Mouse (Mus musculus) CH12.LX (cell line): ENCODE results near the gene Tnnt2. TPM values are rescaled to one million over a fixed set of nuclear protein-coding genes. Genes with fewer than 3 reads are reported as not detected.

Experiments
- DNase-seq: peaks from one replicate; pipeline ENCODE4 v3.0.0-alpha.2; 2013; ENCODE audit errors: extremely low read depth
- H3K27ac ChIP-seq: 2 replicates; pipeline ENCODE4 v1.5.1; 2012; ENCODE audit warnings: low read depth, mild to moderate bottlenecking, control low read depth, moderate library complexity; ENCODE audit not compliant: insufficient read depth
- H3K27me3 ChIP-seq: replicated peaks from 2 replicates; pipeline ENCODE3; 2012; ENCODE audit warnings: inconsistent platforms
- H3K36me3 ChIP-seq, 2 experiments: replicated peaks in 1 of 2; 2 replicates each; pipeline versions ENCODE3 to v1.6.1; 2012; ENCODE audit warnings: inconsistent platforms in 1 of 2, low read length in 1 of 2, mild to moderate bottlenecking in 1 of 2, mixed read lengths in 1 of 2, moderate library complexity in 1 of 2; ENCODE audit not compliant: control insufficient read depth in 1 of 2, insufficient read depth in 1 of 2
- H3K4me1 ChIP-seq, 2 experiments: 2 replicates each; pipeline ENCODE4 v1.6.1; 2012; ENCODE audit warnings: inconsistent platforms in 1 of 2, moderate library complexity in 1 of 2; ENCODE audit not compliant: insufficient read depth in 2 of 2, control insufficient read depth in 1 of 2
- H3K4me2 ChIP-seq: 2 replicates; pipeline ENCODE4 v1.6.1; 2012; ENCODE audit warnings: low read depth, mild to moderate bottlenecking, control low read depth; ENCODE audit not compliant: poor library complexity, insufficient read depth, severe bottlenecking
- H3K4me3 ChIP-seq, 3 experiments: fragments of 150-350 bp in 1 of 3; sonication (generic) in 1 of 3; replicated peaks in 1 of 3; 2 replicates each; pipeline versions ENCODE3 to v1.5.1; 2011 to 2012; ENCODE audit warnings: low read depth in 2 of 3, low read length in 2 of 3, mild to moderate bottlenecking in 2 of 3, moderate library complexity in 2 of 3, control low read depth in 1 of 3, improper control_type of control experiment in 1 of 3, inconsistent platforms in 1 of 3, mixed read lengths in 1 of 3; ENCODE audit not compliant: poor library complexity in 1 of 3
- H3K79me2 ChIP-seq: replicated peaks from 2 replicates; pipeline ENCODE4 v1.6.1; 2012; ENCODE audit warnings: mild to moderate bottlenecking, moderate library complexity; ENCODE audit not compliant: control insufficient read depth, poor library complexity, insufficient read depth, severe bottlenecking; ENCODE audit errors: extremely low read depth
- H3K9ac ChIP-seq: 2 replicates; pipeline ENCODE4 v1.6.1; 2012; ENCODE audit warnings: low read depth, mild to moderate bottlenecking, control low read depth, moderate library complexity; ENCODE audit not compliant: insufficient read depth
- H3K9me3 ChIP-seq: replicated peaks from 2 replicates; pipeline ENCODE3; 2012; ENCODE audit warnings: low read length, inconsistent platforms, mixed read lengths
- BHLHE40 ChIP-seq: IDR thresholded peaks from 2 replicates; pipeline ENCODE4 v1.6.1; 2011; ENCODE audit warnings: mild to moderate bottlenecking, low read depth, low read length, improper control_type of control experiment
- CHD1 ChIP-seq: IDR thresholded peaks from 2 replicates; pipeline ENCODE4 v1.6.1; 2012; ENCODE audit warnings: low read depth, low read length, improper control_type of control experiment, inconsistent platforms
- CHD2 ChIP-seq: IDR thresholded peaks from 2 replicates; pipeline ENCODE4 v1.6.1; 2011; ENCODE audit warnings: low read length, improper control_type of control experiment
- CTCF ChIP-seq, 2 experiments: IDR thresholded peaks in 1 of 2; conservative IDR thresholded peaks in 1 of 2; 2 replicates each; pipeline ENCODE4 v1.5.1; 2011 to 2012; ENCODE audit warnings: low read depth in 2 of 2, low read length in 2 of 2, improper control_type of control experiment in 1 of 2, inconsistent platforms in 1 of 2, mild to moderate bottlenecking in 1 of 2, moderate library complexity in 1 of 2
- EP300 ChIP-seq: IDR thresholded peaks from 2 replicates; pipeline ENCODE4 v1.6.1; 2011; ENCODE audit warnings: low read length, improper control_type of control experiment
- ETS1 ChIP-seq: conservative IDR thresholded peaks from 2 replicates; pipeline ENCODE4 v1.6.1; 2012; ENCODE audit warnings: low read depth, mild to moderate bottlenecking, inconsistent platforms, low read length, improper control_type of control experiment, moderate library complexity
- GABPA ChIP-seq: IDR thresholded peaks from 2 replicates; pipeline ENCODE4 v1.6.1; 2012; ENCODE audit warnings: low read depth, low read length, improper control_type of control experiment, inconsistent platforms; ENCODE audit not compliant: insufficient replicate concordance
- JUND ChIP-seq: conservative IDR thresholded peaks from 2 replicates; pipeline ENCODE4 v1.6.1; 2011; ENCODE audit warnings: low read depth, low read length, improper control_type of control experiment
- KAT2A ChIP-seq: IDR thresholded peaks from 2 replicates; pipeline ENCODE4 v1.6.1; 2012; ENCODE audit warnings: low read length, improper control_type of control experiment, inconsistent platforms; ENCODE audit not compliant: insufficient replicate concordance
- MAX ChIP-seq: IDR thresholded peaks from 2 replicates; pipeline ENCODE4 v1.6.1; 2011; ENCODE audit warnings: low read length, improper control_type of control experiment
- MAZ ChIP-seq: IDR thresholded peaks from 2 replicates; pipeline ENCODE4 v1.6.1; 2012; ENCODE audit warnings: low read depth, mild to moderate bottlenecking, inconsistent platforms, low read length, improper control_type of control experiment, moderate library complexity
- MXI1 ChIP-seq: IDR thresholded peaks from 2 replicates; pipeline ENCODE4 v1.6.1; 2011; ENCODE audit warnings: mild to moderate bottlenecking, low read depth, low read length, improper control_type of control experiment
- MYC ChIP-seq: IDR thresholded peaks from 2 replicates; pipeline ENCODE4 v1.6.1; 2011; ENCODE audit warnings: low read depth, mild to moderate bottlenecking, improper control_type of control experiment, low read length
- NRF1 ChIP-seq: IDR thresholded peaks from 2 replicates; pipeline ENCODE4 v1.6.1; 2014; ENCODE audit warnings: low read depth, mild to moderate bottlenecking, inconsistent platforms, low read length, improper control_type of control experiment, moderate library complexity
- PAX5 ChIP-seq: IDR thresholded peaks from 2 replicates; pipeline ENCODE4 v1.6.1; 2012; ENCODE audit warnings: low read length, inconsistent platforms, mixed read lengths
- POLR2A ChIP-seq: IDR thresholded peaks from 2 replicates; pipeline ENCODE4 v1.6.1; 2011; ENCODE audit warnings: low read depth, mild to moderate bottlenecking, improper control_type of control experiment, low read length
- POLR2AphosphoS2 ChIP-seq: IDR thresholded peaks from 2 replicates; pipeline ENCODE4 v1.6.1; 2011; ENCODE audit warnings: low read depth, low read length, improper control_type of control experiment
- RCOR1 ChIP-seq: conservative IDR thresholded peaks from 2 replicates; pipeline ENCODE4 v1.6.1; 2012; ENCODE audit warnings: low read depth, mild to moderate bottlenecking, inconsistent platforms, low read length, improper control_type of control experiment
- SIN3A ChIP-seq: IDR thresholded peaks from 2 replicates; pipeline ENCODE4 v1.6.1; 2012; ENCODE audit warnings: low read length, improper control_type of control experiment, inconsistent platforms
- SMC3 ChIP-seq: IDR thresholded peaks from 2 replicates; pipeline ENCODE4 v1.6.1; 2011; ENCODE audit warnings: low read depth, low read length, improper control_type of control experiment
- TBP ChIP-seq: conservative IDR thresholded peaks from 2 replicates; pipeline ENCODE4 v1.6.1; 2011; ENCODE audit warnings: low read depth, low read length, improper control_type of control experiment
- UBTF ChIP-seq: IDR thresholded peaks from 2 replicates; pipeline ENCODE4 v1.6.1; 2012; ENCODE audit warnings: low read depth, mild to moderate bottlenecking, inconsistent platforms, low read length, improper control_type of control experiment, moderate library complexity
- ZMIZ1 ChIP-seq: IDR thresholded peaks from 2 replicates; pipeline ENCODE4 v1.6.1; 2012; ENCODE audit warnings: low read depth, mild to moderate bottlenecking, inconsistent platforms, low read length, improper control_type of control experiment
- ZNF384 ChIP-seq: IDR thresholded peaks from 2 replicates; pipeline ENCODE4 v1.6.1; 2012; ENCODE audit warnings: low read depth, low read length, improper control_type of control experiment, inconsistent platforms
- dilution Hi-C: fragments of 300-500 bp; cut with MboI; formaldehyde crosslinking; loops from 2 replicates; pipeline ENCODE4 v1.14.3; 2020; ENCODE audit warnings: low sequenced_read_pairs; ENCODE audit not compliant: extremely low pct_unique_long_range_greater_than_20kb, extremely low pct_ligation_motif_present
- in situ Hi-C: fragments of 300-500 bp; cut with MboI; formaldehyde crosslinking; loops from 3 replicates; pipeline ENCODE4 v1.14.3; 2019; ENCODE audit warnings: low sequenced_read_pairs, low pct_ligation_motif_present, low pct_unique_long_range_greater_than_20kb, mixed read lengths
- polyA plus RNA-seq: library from polyadenylated mRNA; unstranded; fragments of >175 nt; gene quantifications from 2 replicates; pipeline ENCODE4 v1.2.1, GENCODE M21; 2012; ENCODE audit warnings: low read depth; ENCODE audit not compliant: insufficient read length
- total RNA-seq, 2 experiments: library from RNA; depleted of rRNA; stranded (reverse); fragments of 300-350 nt in 1 of 2; fragments of >200 nt in 1 of 2; gene quantifications; 2 replicates each; pipeline ENCODE4 v1.2.3; 2012 to 2014

Tnnt2 gene
- total and polyA plus RNA-seq, 3 experiments, result 3.6 to 31.1 (median 8.6) TPM

GRCm38 (mm10) chr1:135820736-135821364, 15.3 kb upstream of the Tnnt2 start:
- dilution Hi-C loops, result no loop called here
- Histone ChIP-seq H3K4me3 (no peak overlapping the region), H3K9ac (no peak overlapping the region), H3K4me2 (no peak overlapping the region), H3K79me2 (no peaks in the 10 kb centered on the region), H3K27me3 (peaks cover 36% of the 10 kb centered on the region), H3K4me1 (peaks cover 0 to 6% of the 10 kb centered on the region in 2 experiments; a peak in 2 of 4 replicates), H3K9me3 (peaks cover 9% of the 10 kb centered on the region), H3K36me3 (no peaks in the 10 kb centered on the region), H3K27ac (no peak overlapping the region)
- DNase-seq, result no peak
- in situ Hi-C loops, result no loop called here
- no peak for TF ChIP-seq POLR2AphosphoS2
- TF ChIP-seq BHLHE40, result no peak
- no peak for TF ChIP-seq KAT2A
- no peak for TF ChIP-seq JUND
- no peak for TF ChIP-seq CHD2
- no peak for TF ChIP-seq POLR2A
- no peak for TF ChIP-seq SMC3
- TF ChIP-seq NRF1, result no peak
- TF ChIP-seq GABPA, result no peak
- TF ChIP-seq MYC, result no peak
- TF ChIP-seq MAX, result no peak
- no peak for TF ChIP-seq CHD1
- no peak for TF ChIP-seq RCOR1
- no peak for TF ChIP-seq MXI1
- no peak for TF ChIP-seq TBP
- TF ChIP-seq UBTF, result no peak
- TF ChIP-seq MAZ, result no peak
- no peak for TF ChIP-seq ZMIZ1
- no peak for TF ChIP-seq ETS1
- TF ChIP-seq SIN3A, result no peak

GRCm38 (mm10) chr1:135821780-135822179, 14.4 kb upstream of the Tnnt2 start:
- peaks cover 44% of the 10 kb centered on the region for H3K27me3 ChIP-seq
- no peaks in the 10 kb centered on the region for H3K36me3 ChIP-seq
- in situ Hi-C loops, result no loop called here
- TF ChIP-seq ETS1 (no peak), UBTF (no peak), JUND (no peak), ZMIZ1 (no peak), MAX (no peak), RCOR1 (no peak), CTCF (conservative IDR thresholded peaks at IDR 0.05 in 1 of 2, IDR thresholded peaks at IDR 0.05 in 1 of 2; ENCODE audit: low read depth in 2 of 2, low read length in 2 of 2) (no peak), BHLHE40 (no peak), ZNF384 (no peak), NRF1 (no peak), PAX5 (no peak), POLR2AphosphoS2 (no peak), KAT2A (no peak), EP300 (no peak)
- H3K4me3 ChIP-seq, result no peak overlapping the region
- H3K4me1 ChIP-seq, result 0 out of 4 replicates have a peak, but pooled peaks cover 0 to 3% of the 10 kb centered on the region in 2 experiments
- dilution Hi-C loops, result no loop called here
- no peak for DNase-seq
- peaks cover 9% of the 10 kb centered on the region for H3K9me3 ChIP-seq
- H3K79me2 ChIP-seq, result no peaks in the 10 kb centered on the region
- no peak overlapping the region for H3K27ac ChIP-seq
- H3K4me2 ChIP-seq, result no peak overlapping the region
- H3K9ac ChIP-seq, result no peak overlapping the region
